Mouse (Mus musculus) layer of hippocampus, postnatal 25 days (tissue): ENCODE data around the gene Pon3. TPM values are rescaled to one million over a fixed set of nuclear protein-coding genes. Genes with fewer than 3 reads are reported as not detected.

ENCODE experiments used
- DNase-seq, 2 experiments: peaks; one replicate each; pipeline ENCODE4 v3.0.0; 2022; ENCODE audit warnings: mixed read lengths in 2 of 2, low spot score in 1 of 2; ENCODE audit errors: extremely low spot score in 1 of 2
- total RNA-seq, 2 experiments: library from RNA; stranded (reverse); gene quantifications; 2 replicates each; pipeline ENCODE4 v1.2.3; 2021

The Pon3 gene
- total RNA-seq: 1 to 10 TPM; 1.5 to 2.8 TPM

- DNase-seq: peak in 1 of 2 experiments; percentile 11
Measured at GRCm38 (mm10) chr6:5255722-5256451, at the start of gene Pon3. Gene Pon3 (minus strand): TSS chr6:5256286.

- no peak for DNase-seq
Measured at GRCm38 (mm10) chr6:5304956-5305355, 48.9 kb upstream of the Pon3 start.

- no peak for DNase-seq
Measured at GRCm38 (mm10) chr6:5300629-5301028, 44.5 kb upstream of the Pon3 start.

DNA sequence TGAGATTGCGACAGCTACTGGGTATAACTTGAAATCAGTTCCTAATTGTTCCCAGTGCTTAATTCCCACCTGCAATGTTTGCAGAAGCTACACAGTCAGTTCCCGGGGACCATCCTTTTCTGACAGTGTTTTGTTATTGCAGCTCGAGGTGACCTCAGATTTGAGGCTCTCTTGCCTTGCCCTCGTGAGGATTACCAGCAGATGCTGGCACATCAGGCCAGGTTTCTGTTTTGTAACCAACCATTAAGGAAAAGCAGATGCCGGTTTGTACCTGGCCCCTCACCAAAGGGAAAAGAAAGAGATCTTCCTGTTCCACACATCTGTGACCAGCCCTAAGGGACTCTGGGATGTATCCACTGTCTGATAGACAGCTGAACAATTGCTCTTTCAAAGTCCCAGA is 43.5 kb upstream of the Pon3 start:
- no peak for DNase-seq

DNA sequence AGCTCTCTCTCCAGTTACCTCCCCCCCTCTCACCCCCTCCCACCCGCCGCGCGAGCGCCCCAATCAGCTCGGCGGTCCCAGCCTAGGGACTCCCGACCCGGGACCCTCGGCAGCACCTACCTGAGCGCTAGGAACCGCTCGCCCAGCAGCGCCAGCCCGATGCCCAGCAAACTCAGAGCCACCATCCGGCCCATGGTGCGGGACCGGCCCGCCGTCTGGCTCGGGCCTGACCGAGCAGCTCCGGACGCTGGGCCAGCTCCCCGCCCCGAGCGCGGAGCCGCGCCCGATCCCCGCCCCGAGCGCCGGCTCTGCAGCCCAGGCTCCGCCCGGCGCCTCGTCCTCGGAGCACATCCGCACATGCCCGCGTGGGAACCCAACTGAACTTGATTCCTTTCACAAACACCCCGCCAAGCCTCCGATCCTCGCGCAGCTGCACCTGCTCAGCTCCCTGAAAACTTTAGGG is 42.0 kb upstream of the Pon3 start, which contains the start of gene Pon2:
Pon2 (minus strand) TSS at position 364 of the 463 bp plus-strand sequence.
- peak; percentile 21 to 26 for DNase-seq

DNA sequence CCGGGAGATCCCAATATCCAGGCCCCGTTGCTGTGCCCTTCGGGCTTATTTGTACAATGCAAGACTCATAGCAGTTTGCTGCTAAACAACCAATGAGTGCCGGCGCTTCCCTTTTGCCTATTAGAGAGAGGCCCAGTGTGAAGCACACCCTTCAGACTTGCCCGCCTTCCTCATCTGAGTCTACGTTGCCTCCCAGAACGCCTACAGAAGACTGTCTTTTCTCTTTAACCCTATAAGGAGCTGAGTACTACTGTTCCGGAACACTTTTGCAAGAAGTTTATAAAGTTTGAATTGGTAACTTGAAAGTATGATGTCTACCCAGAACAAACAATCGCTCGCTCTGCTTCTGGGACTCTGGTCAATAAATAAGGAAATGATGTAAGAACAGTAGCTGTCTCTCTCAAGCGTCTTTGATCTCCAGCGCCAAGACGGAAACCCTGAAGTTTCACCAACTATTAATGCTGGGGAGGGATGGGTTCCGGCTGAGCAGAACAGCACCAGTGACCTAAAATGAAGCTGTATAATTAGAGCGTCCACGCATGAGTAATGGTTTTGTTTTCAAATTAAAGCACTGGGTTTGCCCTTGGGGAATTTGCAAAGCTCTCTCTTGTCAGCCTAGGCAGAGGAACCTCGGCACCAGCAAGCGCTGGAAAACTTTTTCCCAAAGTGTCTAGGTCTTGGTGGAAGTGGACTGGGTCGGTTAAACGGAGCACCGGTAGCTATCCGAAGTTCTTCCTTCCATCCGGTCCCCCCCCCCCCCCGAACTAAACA is 41.4 kb upstream of the Pon3 start:
- no peak for DNase-seq

GRCm38 (mm10) chr6:5296067-5296466 is 40.0 kb upstream of the Pon3 start:
- DNase-seq: no peak

DNA sequence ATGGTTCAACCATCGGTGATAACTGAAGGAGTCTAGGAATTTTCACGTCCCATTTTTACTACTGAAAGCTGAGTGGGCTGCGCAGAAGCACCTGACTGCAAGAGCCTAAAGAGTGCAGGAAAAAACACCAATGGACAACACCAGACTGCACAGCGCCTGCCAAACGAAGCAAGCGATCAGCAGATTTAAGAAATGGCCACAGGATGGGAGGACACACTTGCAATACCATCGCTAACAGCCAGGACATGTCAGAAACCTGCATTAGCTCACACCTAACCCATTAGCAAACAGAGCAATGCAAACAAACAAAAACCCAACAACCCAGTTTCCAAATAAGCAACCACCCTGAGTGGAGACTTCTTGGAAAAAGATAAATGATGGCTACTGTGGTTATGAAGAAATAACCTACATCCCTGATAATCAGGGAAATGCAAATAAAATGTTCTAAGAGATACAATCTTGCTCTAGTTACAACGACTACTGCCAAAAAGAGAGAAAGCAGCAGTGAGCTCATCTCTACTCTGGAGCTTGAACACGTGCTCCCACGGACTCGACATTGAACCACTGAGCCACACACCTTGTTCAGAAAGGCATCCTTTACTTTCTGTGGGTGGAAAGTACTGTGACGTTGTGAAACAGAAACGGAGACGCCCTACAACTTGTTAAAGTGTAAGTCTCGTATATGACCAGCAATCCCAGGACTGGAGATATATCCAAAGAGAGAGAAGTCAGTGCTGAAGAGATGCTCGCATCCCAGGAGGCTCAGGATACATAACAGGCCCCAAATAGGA is 38.8 kb upstream of the Pon3 start:
- no peak for DNase-seq

DNA sequence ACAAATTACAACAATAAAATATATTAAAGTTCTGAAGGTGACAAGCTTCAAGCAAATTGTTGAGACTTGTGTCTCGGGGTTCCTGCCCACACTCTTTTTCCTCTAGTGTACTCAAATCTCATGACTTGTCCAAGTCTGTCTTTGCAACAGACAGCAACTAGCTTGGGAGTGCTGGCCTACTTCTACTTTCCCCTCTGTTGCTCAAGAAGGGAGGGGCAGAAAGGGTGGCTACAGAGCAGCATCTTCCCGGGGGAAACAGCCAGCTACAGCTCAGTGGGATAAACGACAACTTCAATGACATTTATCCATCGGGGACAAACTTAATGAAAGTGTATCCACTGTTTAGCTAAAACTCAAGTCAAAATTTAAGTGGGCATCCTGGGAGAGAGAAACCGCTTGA is 36.8 kb upstream of the Pon3 start:
- no peak for DNase-seq

DNA sequence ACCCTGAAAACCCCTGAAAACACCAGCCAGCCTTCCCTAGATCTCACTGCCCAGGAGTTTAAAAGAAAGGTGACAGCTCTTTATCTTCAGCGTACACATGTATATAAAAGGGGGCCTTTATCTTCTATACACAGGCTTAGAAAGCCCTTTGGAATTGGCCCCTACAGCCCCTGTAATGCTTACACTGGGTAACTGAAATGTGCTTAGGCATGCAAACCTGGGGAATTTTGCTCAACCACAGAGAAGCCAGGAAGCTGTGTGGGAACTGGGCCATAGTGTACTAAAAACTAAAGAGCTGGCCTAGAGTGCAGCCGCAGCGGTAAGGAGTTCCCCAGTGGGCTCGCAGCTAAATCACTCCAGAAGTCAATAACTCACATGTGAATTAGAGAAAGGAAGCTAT is 35.4 kb upstream of the Pon3 start:
- DNase-seq: no peak

DNA sequence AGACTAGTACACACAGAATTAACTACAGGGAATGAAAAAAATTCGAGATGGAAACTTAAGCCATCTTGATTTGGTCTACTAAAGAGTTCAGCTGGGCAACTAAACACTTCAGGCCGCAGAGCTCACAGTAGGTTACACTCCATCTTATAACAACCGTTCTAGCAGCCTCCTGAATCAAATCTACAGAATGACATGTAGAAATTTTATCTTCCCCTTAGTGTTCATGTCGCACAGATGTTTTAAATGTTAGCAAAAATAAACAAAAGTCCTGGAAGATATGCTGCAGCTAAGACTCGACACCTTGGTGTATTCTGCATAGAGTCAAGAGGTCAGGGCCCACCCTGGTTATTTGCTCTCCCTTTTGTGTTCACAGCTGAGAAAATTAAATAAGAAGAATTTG is 31.8 kb upstream of the Pon3 start:
- no peak for DNase-seq

- no peak for DNase-seq
Measured at GRCm38 (mm10) chr6:5287392-5287791, 31.3 kb upstream of the Pon3 start.

DNA sequence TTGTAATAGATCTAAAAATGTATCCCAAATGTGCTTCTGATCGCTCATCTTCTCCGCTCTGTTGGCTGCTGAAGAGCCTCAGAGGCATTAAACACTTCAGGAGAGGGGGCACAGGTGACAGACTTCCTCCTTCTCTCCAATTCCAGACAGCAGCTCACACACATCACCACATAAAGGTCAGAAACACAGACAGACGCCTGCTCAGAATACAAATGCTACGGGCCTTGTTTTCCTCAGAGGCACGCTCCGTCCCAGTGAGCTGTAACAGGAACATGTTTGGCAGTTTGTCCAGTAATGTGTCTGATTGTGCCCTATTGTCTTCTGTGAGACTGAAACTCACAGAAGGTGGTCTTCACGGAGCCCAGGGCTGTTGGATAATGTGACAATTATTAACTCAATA is 26.3 kb upstream of the Pon3 start:
- no peak for DNase-seq

DNA sequence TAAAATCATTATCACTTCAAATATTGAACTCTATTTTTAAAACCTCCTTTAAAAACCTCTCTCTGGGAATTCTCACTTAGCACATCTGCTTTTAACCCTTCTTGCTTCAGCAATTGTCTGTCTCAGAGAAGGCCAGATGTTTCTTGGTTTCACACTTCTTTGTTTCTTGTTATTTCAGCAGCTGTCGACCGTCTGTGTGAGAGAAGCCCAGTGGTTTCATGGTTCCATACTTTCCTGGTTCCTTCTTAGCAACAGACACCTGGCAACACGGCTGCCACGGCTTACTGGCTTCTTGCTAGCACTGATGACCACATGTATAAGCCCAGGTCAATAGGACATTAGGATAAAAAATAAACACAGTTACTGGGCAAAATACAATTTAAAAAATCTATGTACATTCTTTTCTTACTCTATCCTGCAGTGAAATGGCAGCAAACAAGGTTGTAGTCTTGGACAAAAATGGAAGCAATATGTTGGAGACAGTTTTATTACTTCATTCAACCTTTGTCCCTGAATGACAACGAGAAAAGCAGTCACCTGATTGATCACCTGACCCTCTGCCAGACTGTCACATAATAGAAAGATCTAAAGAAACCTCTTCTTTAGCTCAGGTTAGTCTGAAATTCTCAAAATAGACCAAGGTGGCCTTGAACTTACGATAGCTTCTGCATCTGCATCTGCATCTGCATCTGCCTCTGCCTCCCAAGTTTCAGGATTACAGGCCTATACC is 24.7 kb upstream of the Pon3 start:
- no peak for DNase-seq

GRCm38 (mm10) chr6:5277972-5278371 is 21.9 kb upstream of the Pon3 start:
- no peak for DNase-seq

GRCm38 (mm10) chr6:5269641-5270040 is 13.6 kb upstream of the Pon3 start:
- DNase-seq: no peak

- DNase-seq: no peak
Measured at GRCm38 (mm10) chr6:5264793-5265192, 8.7 kb upstream of the Pon3 start.

- no peak for DNase-seq
Measured at GRCm38 (mm10) chr6:5263250-5263999, 7.3 kb upstream of the Pon3 start.
